8 mouse cellular contexts compared by ENCODE assay signal in the genomic region with DNA sequence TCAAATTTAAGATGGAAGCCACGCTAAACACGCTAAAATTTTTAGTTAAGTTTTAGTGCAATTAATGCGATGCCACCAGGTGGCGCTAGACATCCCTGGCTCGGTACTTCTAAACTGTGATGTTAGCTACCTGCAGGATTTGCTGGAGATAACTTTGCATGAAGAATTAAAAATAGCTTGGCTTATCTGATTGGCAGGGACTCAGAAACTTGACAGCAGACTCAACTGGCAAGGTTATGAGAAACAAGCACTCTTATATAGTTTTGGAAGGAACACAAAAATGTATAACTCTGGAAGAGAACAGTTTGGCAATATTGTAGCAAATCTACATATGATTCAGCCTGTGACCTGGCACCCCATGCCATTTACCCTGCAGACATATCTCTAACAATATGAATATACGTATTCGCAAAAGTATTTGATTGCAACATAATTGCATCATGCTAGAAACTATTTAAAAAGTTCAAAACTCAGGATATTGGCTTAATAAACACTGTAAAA. TPM values are rescaled to one million over a fixed set of nuclear protein-coding genes. Genes with fewer than 3 reads are reported as not detected.
A peak's percentile ranks its signal among the peaks of the same experiment; 100 is the strongest.
DNase-seq lines count a peak whose midpoint lies in the region; ATAC-seq and TF ChIP-seq lines count a peak whose summit lies in the region.

No protein-coding gene starts in this region.

- no peak overlapping the region for H3K9ac ChIP-seq in forebrain, embryonic 11.5 days (ENCODE audit: low read length)
- no peak overlapping the region for H3K9ac ChIP-seq in forebrain, embryonic 15.5 days (replicated peaks)
- H3K9ac ChIP-seq in kidney, embryonic 15.5 days, result no peak overlapping the region

- no peak for ATAC-seq in forebrain, embryonic 11.5 days (replicated peaks; ENCODE audit: low FRiP score)
- no peak for ATAC-seq in forebrain, embryonic 15.5 days (replicated peaks)
- no peak; the same call in 1 of the 2 replicates for ATAC-seq in G1E (ENCODE audit: extremely low read depth, insufficient number of reproducible peaks, low FRiP score, poor library complexity, severe bottlenecking)
- ATAC-seq in granulocyte monocyte progenitor cell, adult 5-6 weeks (replicated peaks; ENCODE audit: poor library complexity, severe bottlenecking), result peak; percentile 41
- ATAC-seq in kidney, embryonic 15.5 days (replicated peaks; ENCODE audit: low FRiP score), result 0 out of 2 replicates have a peak, but pooled peaks have one; percentile 22

- H3K4me3 ChIP-seq in forebrain, embryonic 11.5 days (ENCODE audit: low read depth, low read length), result no peak overlapping the region
- H3K4me3 ChIP-seq in forebrain, embryonic 15.5 days, result no peak overlapping the region
- H3K4me3 ChIP-seq in G1E (ENCODE audit: low read depth, low read length), result no peak overlapping the region
- H3K4me3 ChIP-seq in kidney, embryonic 15.5 days (replicated peaks), result no peak overlapping the region
- no peak overlapping the region for H3K4me3 ChIP-seq in lung, adult 2 months (replicated peaks; ENCODE audit: extremely low read depth, low read depth, low read length)

- no peaks in the 10 kb centered on the region for H3K27me3 ChIP-seq in forebrain, embryonic 11.5 days (ENCODE audit: control insufficient read depth, insufficient read depth, low read length)
- H3K27me3 ChIP-seq in forebrain, embryonic 15.5 days, result no peaks in the 10 kb centered on the region
- H3K27me3 ChIP-seq in G1E (ENCODE audit: insufficient read depth, low read length), result peaks cover 3% of the 10 kb centered on the region; the same call in 1 of the 2 replicates
- H3K27me3 ChIP-seq in kidney, embryonic 15.5 days, result no peaks in the 10 kb centered on the region

- TF ChIP-seq CTCF in G1E (IDR thresholded peaks at IDR 0.05; ENCODE audit: low read depth, low read length), result peak; percentile 64
- TF ChIP-seq CTCF in lung, adult 2 months (IDR thresholded peaks at IDR 0.05; ENCODE audit: insufficient read depth, low read length), result peak; percentile 81

- WGBS in forebrain, embryonic 11.5 days, result 30% methylated on average over 7 of the region's 7 CpGs
- 26% methylated on average over 7 of the region's 7 CpGs for WGBS in forebrain, embryonic 15.5 days
- WGBS in kidney, embryonic 15.5 days, result 38% methylated on average over 7 of the region's 7 CpGs
- 21% methylated on average over 7 of the region's 7 CpGs for WGBS in lung, adult 2 months

- no peaks in the 10 kb centered on the region for H3K4me1 ChIP-seq in forebrain, embryonic 11.5 days (replicated peaks; ENCODE audit: control insufficient read depth, insufficient read depth, low read length)
- H3K4me1 ChIP-seq in forebrain, embryonic 15.5 days, result no peaks in the 10 kb centered on the region
- H3K4me1 ChIP-seq in G1E (ENCODE audit: insufficient read depth, low read depth, low read length), result peaks cover 20% of the 10 kb centered on the region
- H3K4me1 ChIP-seq in kidney, embryonic 15.5 days, result peaks cover 5% of the 10 kb centered on the region; the same call in 1 of the 2 replicates
- H3K4me1 ChIP-seq in lung, adult 2 months (ENCODE audit: control insufficient read depth, insufficient read depth, low read length), result peaks cover 6% of the 10 kb centered on the region

- peak; percentile 77 for DNase-seq in forebrain, embryonic 11.5 days (ENCODE audit: low spot score)
- no peak for DNase-seq in G1E (ENCODE audit: low spot score)
- DNase-seq in cerebellum, adult 8-10 months, result peak; percentile 43
- DNase-seq in lung, adult 2 months, result peak; percentile 66
- DNase-seq in right cerebral cortex, postnatal 25 days, result peak; percentile 32

- no peaks in the 10 kb centered on the region for H3K9me3 ChIP-seq in forebrain, embryonic 11.5 days (ENCODE audit: control insufficient read depth, low read length)
- no peaks in the 10 kb centered on the region for H3K9me3 ChIP-seq in forebrain, embryonic 15.5 days
- H3K9me3 ChIP-seq in G1E (replicated peaks), result no peaks in the 10 kb centered on the region
- no peaks in the 10 kb centered on the region for H3K9me3 ChIP-seq in kidney, embryonic 15.5 days (replicated peaks)

- H3K4me2 ChIP-seq in forebrain, embryonic 11.5 days (ENCODE audit: low read depth, low read length, severe bottlenecking), result no peak overlapping the region
- H3K4me2 ChIP-seq in forebrain, embryonic 15.5 days (replicated peaks), result no peak overlapping the region
- H3K4me2 ChIP-seq in kidney, embryonic 15.5 days, result 0 out of 2 replicates have a peak overlapping the region, but pooled peaks have one; percentile 29

- no peak overlapping the region for H3K27ac ChIP-seq in forebrain, embryonic 11.5 days (ENCODE audit: low read depth, low read length)
- no peak overlapping the region for H3K27ac ChIP-seq in forebrain, embryonic 15.5 days (replicated peaks)
- no peak overlapping the region for H3K27ac ChIP-seq in kidney, embryonic 15.5 days

- no peaks in the 10 kb centered on the region for H3K36me3 ChIP-seq in forebrain, embryonic 11.5 days (ENCODE audit: control insufficient read depth, insufficient read depth, low read length)
- no peaks in the 10 kb centered on the region for H3K36me3 ChIP-seq in forebrain, embryonic 15.5 days
- no peaks in the 10 kb centered on the region for H3K36me3 ChIP-seq in G1E (replicated peaks)
- peaks cover 5% of the 10 kb centered on the region for H3K36me3 ChIP-seq in kidney, embryonic 15.5 days

- no peak for TF ChIP-seq POLR2A in lung, adult 2 months (IDR thresholded peaks at IDR 0.05; ENCODE audit: borderline replicate concordance, extremely low read depth, low read depth, low read length)

RNA-seq across cellular contexts. Expression of a gene that starts 32.9 kb away (rescaled TPM):
- 12.5 and 13.5 TPM in 2 replicates for polyA plus RNA-seq in forebrain, embryonic 11.5 days (2014; fragmentation: Nextera tagmentation; extraction: Ambion mirVana)
- 31.8 and 32.8 TPM in 2 replicates for polyA plus RNA-seq in forebrain, embryonic 15.5 days (2015; fragmentation: Nextera tagmentation; extraction: Ambion mirVana)
- 5.7 and 6.2 TPM in 2 replicates for total RNA-seq in G1E (2014; fragmentation: Nextera tagmentation)
- total RNA-seq in G1E (2017), result 4.5 and 6.6 TPM in 2 replicates
- polyA plus RNA-seq in G1E (2012), result 10.5 and 10.7 TPM in 2 replicates
- 3.2 and 4.7 TPM in 2 replicates for total RNA-seq in granulocyte monocyte progenitor cell, adult 5-6 weeks (2014; fragmentation: Nextera tagmentation)
- total RNA-seq in granulocyte monocyte progenitor cell, adult 5-6 weeks (2017), result 6.4 and 13.2 TPM in 2 replicates
- polyA plus RNA-seq in kidney, embryonic 15.5 days (2015; fragmentation: Nextera tagmentation; extraction: Ambion mirVana), result 11.2 and 13.7 TPM in 2 replicates
- polyA plus RNA-seq in lung, adult 2 months (2012; rRNA removed), result 2.8 and 3.3 TPM in 2 replicates

RNA-seq across cellular contexts. Expression of a gene that starts 33.1 kb away (rescaled TPM):
- 12.8 and 13.4 TPM in 2 replicates for polyA plus RNA-seq in forebrain, embryonic 11.5 days (2014; fragmentation: Nextera tagmentation; extraction: Ambion mirVana)
- 9.6 and 10.1 TPM in 2 replicates for polyA plus RNA-seq in forebrain, embryonic 15.5 days (2015; fragmentation: Nextera tagmentation; extraction: Ambion mirVana)
- total RNA-seq in G1E (2014; fragmentation: Nextera tagmentation), result not detected in 2 replicates
- 0.11 and 1.2 TPM in 2 replicates for total RNA-seq in G1E (2017)
- not detected in 2 replicates for polyA plus RNA-seq in G1E (2012)
- not detected in 2 replicates for total RNA-seq in granulocyte monocyte progenitor cell, adult 5-6 weeks (2014; fragmentation: Nextera tagmentation)
- total RNA-seq in granulocyte monocyte progenitor cell, adult 5-6 weeks (2017), result 5.8 TPM in 1 of 2 replicates, not detected in the other
- 137 TPM in 2 replicates for polyA plus RNA-seq in kidney, embryonic 15.5 days (2015; fragmentation: Nextera tagmentation; extraction: Ambion mirVana)
- polyA plus RNA-seq in lung, adult 2 months (2012; rRNA removed), result 108 and 149 TPM in 2 replicates

RNA-seq across cellular contexts. Expression of a gene that starts 51.7 kb away (rescaled TPM):
- 4.1 and 5.6 TPM in 2 replicates for polyA plus RNA-seq in forebrain, embryonic 11.5 days (2014; fragmentation: Nextera tagmentation; extraction: Ambion mirVana)
- polyA plus RNA-seq in forebrain, embryonic 15.5 days (2015; fragmentation: Nextera tagmentation; extraction: Ambion mirVana), result 12.3 and 13.0 TPM in 2 replicates
- total RNA-seq in G1E (2014; fragmentation: Nextera tagmentation), result 1.7 TPM in 1 of 2 replicates, not detected in the other
- 2.9 and 3.7 TPM in 2 replicates for total RNA-seq in G1E (2017)
- polyA plus RNA-seq in G1E (2012), result 0.41 and 0.42 TPM in 2 replicates
- 10.1 and 14.9 TPM in 2 replicates for total RNA-seq in granulocyte monocyte progenitor cell, adult 5-6 weeks (2014; fragmentation: Nextera tagmentation)
- total RNA-seq in granulocyte monocyte progenitor cell, adult 5-6 weeks (2017), result 3.7 TPM in 1 of 2 replicates, not detected in the other
- 6.8 and 7.5 TPM in 2 replicates for polyA plus RNA-seq in kidney, embryonic 15.5 days (2015; fragmentation: Nextera tagmentation; extraction: Ambion mirVana)
- polyA plus RNA-seq in lung, adult 2 months (2012; rRNA removed), result 8.9 and 16.2 TPM in 2 replicates

RNA-seq across cellular contexts. Expression of a gene that starts 59.3 kb away (rescaled TPM):
- 152 and 170 TPM in 2 replicates for polyA plus RNA-seq in forebrain, embryonic 11.5 days (2014; fragmentation: Nextera tagmentation; extraction: Ambion mirVana)
- 229 and 235 TPM in 2 replicates for polyA plus RNA-seq in forebrain, embryonic 15.5 days (2015; fragmentation: Nextera tagmentation; extraction: Ambion mirVana)
- total RNA-seq in G1E (2014; fragmentation: Nextera tagmentation), result 17.6 and 19.0 TPM in 2 replicates
- total RNA-seq in G1E (2017), result 41.9 and 56.8 TPM in 2 replicates
- 30.0 and 38.9 TPM in 2 replicates for polyA plus RNA-seq in G1E (2012)
- 51.3 and 64.2 TPM in 2 replicates for total RNA-seq in granulocyte monocyte progenitor cell, adult 5-6 weeks (2014; fragmentation: Nextera tagmentation)
- 71.0 and 71.5 TPM in 2 replicates for total RNA-seq in granulocyte monocyte progenitor cell, adult 5-6 weeks (2017)
- polyA plus RNA-seq in kidney, embryonic 15.5 days (2015; fragmentation: Nextera tagmentation; extraction: Ambion mirVana), result 71.2 and 90.9 TPM in 2 replicates
- polyA plus RNA-seq in lung, adult 2 months (2012; rRNA removed), result 95.3 and 107 TPM in 2 replicates

Comparison
In these comparisons a context has a peak if more than half of its experiments do, and no peak if none do; other contexts are left out.
1. ATAC-seq: peak in granulocyte monocyte progenitor cell, adult 5-6 weeks (single experiment) and kidney, embryonic 15.5 days (single experiment); none in forebrain, embryonic 11.5 days (single experiment), forebrain, embryonic 15.5 days (single experiment) and G1E (single experiment).
2. RNA of a gene that starts 33.1 kb away (polyA plus RNA-seq): 108 to 149 TPM in lung, adult 2 months, 137 TPM in kidney, embryonic 15.5 days, 12.8 to 13.4 TPM in forebrain, embryonic 11.5 days and 9.6 to 10.1 TPM in forebrain, embryonic 15.5 days; not detected in G1E; every median in the first group is over 10 times any median in the second.